Mouse (Mus musculus) myocyte (in vitro differentiated cells): Measurements from ENCODE around the gene Chd8.

ENCODE experiments used
- CEBPB ChIP-seq: IDR thresholded peaks from 2 replicates; pipeline ENCODE4 v1.6.1; 2011; ENCODE audit warnings: mild to moderate bottlenecking, moderate library complexity; ENCODE audit not compliant: poor library complexity, insufficient read depth, severe bottlenecking
- MYOD1 ChIP-seq, 3 experiments: IDR thresholded peaks; one replicate each; pipeline ENCODE4 v1.6.1; 2011; ENCODE audit warnings: control low read depth in 2 of 3, low read depth in 2 of 3, mild to moderate bottlenecking in 2 of 3, moderate library complexity in 1 of 3; ENCODE audit not compliant: insufficient read length in 2 of 3, control insufficient read depth in 1 of 3
- POLR2AphosphoS2 ChIP-seq: IDR thresholded peaks from one replicate; pipeline ENCODE4 v1.6.1; 2011; ENCODE audit warnings: low read depth, control low read depth; ENCODE audit not compliant: insufficient read length

DNA sequence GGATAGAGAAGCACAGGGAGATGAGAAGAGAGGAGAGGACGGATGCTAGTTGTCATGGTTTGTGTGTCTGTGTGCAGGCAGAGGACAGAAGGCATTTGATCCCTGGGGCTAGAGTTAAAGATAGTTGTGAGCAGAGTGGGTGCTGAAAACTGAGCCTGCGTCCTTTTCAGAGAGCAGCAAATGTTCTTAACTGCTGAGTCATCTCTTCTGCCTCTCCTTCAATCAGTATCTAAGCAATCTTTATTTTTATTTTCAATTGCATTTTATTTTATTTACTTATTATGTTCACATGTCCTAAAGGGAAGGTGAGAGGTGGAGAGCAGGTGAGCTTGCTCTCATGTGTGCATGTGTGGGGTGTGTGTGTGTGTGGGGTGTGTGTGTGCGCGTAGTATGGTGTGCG is 26.0 kb upstream of the Chd8 start:
- TF ChIP-seq CEBPB (no peak), POLR2AphosphoS2 (no peak), MYOD1 (IDR thresholded peaks at IDR 0.05; ENCODE audit: control insufficient read depth in 1 of 3, insufficient read length in 2 of 3, low read depth in 2 of 3) (no peak)
